8 mouse cellular contexts compared by ENCODE assay signal in genomic region chr13:117219871-117220500, GRCm38 (mm10). TPM values are rescaled to one million over a fixed set of nuclear protein-coding genes. Genes with fewer than 3 reads are reported as not detected.
DNase-seq lines count a peak whose midpoint lies in the region; ATAC-seq and TF ChIP-seq lines count a peak whose summit lies in the region.

No protein-coding gene starts in this region.

- no peak for TF ChIP-seq POLR2A in bone marrow macrophage, adult 2 months (IDR thresholded peaks at IDR 0.05; ENCODE audit: borderline replicate concordance, low read depth, low read length)

- peak overlapping the region; percentile 99 for H3K4me2 ChIP-seq in heart, embryonic 15.5 days
- H3K4me2 ChIP-seq in heart, postnatal 0 days (ENCODE audit: low read depth, low read length) = peak overlapping the region; percentile 70

- H3K4me1 ChIP-seq in heart, embryonic 15.5 days (replicated peaks) = peaks cover 14% of the 10 kb centered on the region
- H3K4me1 ChIP-seq in bone marrow macrophage, adult 2 months (ENCODE audit: control insufficient read depth, insufficient read depth, low read length) = peaks cover 13% of the 10 kb centered on the region
- H3K4me1 ChIP-seq in heart, postnatal 0 days (ENCODE audit: control insufficient read depth, insufficient read depth) = no peaks in the 10 kb centered on the region

- WGBS in heart, embryonic 15.5 days = 10% methylated on average over 16 of the region's 16 CpGs
- WGBS in heart, postnatal 0 days = 19% methylated on average over 16 of the region's 16 CpGs

- DNase-seq in heart, postnatal 36 days = no peak
- no peak for DNase-seq in heart, postnatal 0 days (ENCODE audit: low spot score)
- peak; percentile 24 for DNase-seq in mesoderm, embryonic 11.5 days (ENCODE audit: low read depth, low spot score)
- no peak for DNase-seq in adrenal gland, adult 18-20 months (ENCODE audit: low spot score in 2 of 2)
- no peak for DNase-seq in layer of hippocampus, adult 9-11 months
- DNase-seq in cerebellum, postnatal 14 days = no peak

- TF ChIP-seq EP300 in heart, postnatal 0 days (IDR thresholded peaks at IDR 0.05; ENCODE audit: low read depth) = no peak

- no peaks in the 10 kb centered on the region for H3K9me3 ChIP-seq in heart, embryonic 15.5 days (replicated peaks)
- H3K9me3 ChIP-seq in heart, postnatal 0 days (replicated peaks; ENCODE audit: control insufficient read depth, low read length) = no peaks in the 10 kb centered on the region

- peaks cover 7% of the 10 kb centered on the region for H3K27me3 ChIP-seq in heart, embryonic 15.5 days
- H3K27me3 ChIP-seq in heart, postnatal 0 days (ENCODE audit: control insufficient read depth, insufficient read depth, low read length) = peaks cover 23% of the 10 kb centered on the region

- H3K9ac ChIP-seq in heart, embryonic 15.5 days = peak overlapping the region; percentile 58; the same call in 1 of the 2 replicates
- no peak overlapping the region for H3K9ac ChIP-seq in heart, postnatal 0 days (replicated peaks; ENCODE audit: low read depth, low read length)

- ATAC-seq in heart, embryonic 15.5 days (replicated peaks; ENCODE audit: insufficient number of reproducible peaks, insufficient read depth, low FRiP score, low read depth) = no peak; the same call in 1 of the 2 replicates
- no peak for ATAC-seq in heart, postnatal 0 days (ENCODE audit: insufficient read depth, low read depth)

- H3K36me3 ChIP-seq in heart, embryonic 15.5 days = no peaks in the 10 kb centered on the region
- no peaks in the 10 kb centered on the region for H3K36me3 ChIP-seq in heart, postnatal 0 days (replicated peaks; ENCODE audit: control insufficient read depth, insufficient read depth, low read length)

- no peak for TF ChIP-seq CTCF in bone marrow macrophage, adult 2 months (IDR thresholded peaks at IDR 0.05; ENCODE audit: low read depth, low read length)
- no peak for TF ChIP-seq CTCF in heart, postnatal 0 days (IDR thresholded peaks at IDR 0.05; ENCODE audit: low read depth)

- intact Hi-C loops in heart, postnatal 36 days (cut with DNase I) = no loop called here

- H3K4me3 ChIP-seq in heart, embryonic 15.5 days = peak overlapping the region; percentile 70
- peak overlapping the region; percentile 96 for H3K4me3 ChIP-seq in bone marrow macrophage, adult 2 months (ENCODE audit: insufficient read depth, low read length)
- peak overlapping the region; percentile 53 for H3K4me3 ChIP-seq in heart, postnatal 0 days (ENCODE audit: low read depth, low read length)

- H3K27ac ChIP-seq in heart, embryonic 15.5 days = no peak overlapping the region
- no peak overlapping the region for H3K27ac ChIP-seq in bone marrow macrophage, adult 2 months (ENCODE audit: insufficient read depth, low read depth, low read length)
- H3K27ac ChIP-seq in heart, postnatal 0 days (ENCODE audit: low read depth) = no peak overlapping the region; the same call in 1 of the 2 replicates

RNA-seq across cellular contexts. Expression of gene Gm17509, which starts 0.9 kb away (rescaled TPM):
- 0.08 TPM in 1 of 2 replicates, not detected in the other for polyA plus RNA-seq in heart, embryonic 15.5 days (2015; fragmentation: Nextera tagmentation; extraction: Ambion mirVana)
- not detected for total RNA-seq in heart, postnatal 36 days (2021)
- polyA plus RNA-seq in bone marrow macrophage, adult 2 months (2012; ENCODE audit: insufficient read depth, insufficient read length, missing spikeins) = 0.45 TPM in 1 of 2 replicates, not detected in the other
- not detected in 2 replicates for total RNA-seq in heart, postnatal 0 days (2014; rRNA removed; ENCODE audit: low replicate concordance)
- polyA plus RNA-seq in heart, postnatal 0 days (2015; fragmentation: Nextera tagmentation; extraction: Ambion mirVana) = not detected in 2 replicates
- not detected for total RNA-seq in adrenal gland, adult 18-20 months (2021)

RNA-seq across cellular contexts. Expression of gene Emb, which starts 11.7 kb away (rescaled TPM):
- 5.7 and 12.6 TPM in 2 replicates for polyA plus RNA-seq in heart, embryonic 15.5 days (2015; fragmentation: Nextera tagmentation; extraction: Ambion mirVana)
- 10 to 100 TPM; 10.4 to 11.5 TPM for total RNA-seq in heart, postnatal 36 days (2021)
- 271 and 273 TPM in 2 replicates for polyA plus RNA-seq in bone marrow macrophage, adult 2 months (2012; ENCODE audit: insufficient read depth, insufficient read length, missing spikeins)
- 2.2 and 3.9 TPM in 2 replicates for total RNA-seq in heart, postnatal 0 days (2014; rRNA removed; ENCODE audit: low replicate concordance)
- 2.8 and 3.5 TPM in 2 replicates for polyA plus RNA-seq in heart, postnatal 0 days (2015; fragmentation: Nextera tagmentation; extraction: Ambion mirVana)
- total RNA-seq in adrenal gland, adult 18-20 months (2021) = 10 to 100 TPM; 22.0 to 32.3 TPM
